Mouse (Mus musculus): ENCODE results near the gene Mapkapk3. TPM values are rescaled to one million over a fixed set of nuclear protein-coding genes. Genes with fewer than 3 reads are reported as not detected.

The Mapkapk3 gene
- 13.4 and 14.0 TPM in 2 replicates for polyA plus RNA-seq (2015; fragmentation: Nextera tagmentation; extraction: Ambion mirVana)

DNA sequence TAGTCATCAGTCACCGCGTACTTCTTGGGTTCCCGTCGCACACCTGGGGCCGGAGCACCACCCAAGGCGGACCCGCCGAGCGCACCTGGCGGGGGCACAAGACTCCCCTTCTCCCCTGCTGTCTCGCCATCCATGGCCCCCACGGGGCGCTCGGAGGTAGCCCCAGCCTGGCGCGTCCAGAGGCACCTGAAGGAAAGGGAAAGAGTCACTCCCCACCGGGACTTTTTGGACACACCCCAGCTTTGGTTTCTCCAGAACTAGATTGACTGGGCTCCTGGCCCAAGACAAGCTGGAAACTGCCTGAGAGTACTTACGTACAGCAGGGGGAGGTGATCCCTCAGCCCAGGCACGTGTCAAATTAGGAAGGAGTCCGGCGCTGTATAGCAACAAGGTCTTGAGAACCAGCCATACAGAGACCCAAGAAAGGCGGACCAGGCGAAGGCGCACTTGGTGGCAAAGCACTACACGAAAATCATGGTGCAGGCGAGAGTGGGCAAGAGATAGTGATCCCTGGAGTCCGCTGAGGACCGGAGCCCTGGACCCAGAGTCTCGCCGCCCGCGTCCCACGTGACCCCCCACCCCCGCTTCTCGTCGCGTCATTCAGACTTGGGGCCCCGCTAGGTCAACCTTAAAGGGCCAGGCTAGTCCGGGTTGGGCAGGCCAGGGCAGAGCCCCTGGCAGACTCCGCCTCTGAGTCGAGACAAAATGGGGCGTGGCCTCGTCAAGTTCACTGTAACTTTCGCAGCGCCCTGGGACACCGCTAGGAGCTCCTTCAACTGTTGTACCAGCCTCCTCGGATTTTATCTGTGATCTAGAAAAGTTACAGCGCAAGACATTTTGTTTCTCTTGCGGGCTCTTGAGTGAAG lies at the start of gene Mapkapk3:
Gene Mapkapk3 (minus strand): TSS at position 667 of the 866 bp plus-strand sequence.
- Histone ChIP-seq H3K27ac (peak within 1 kb of the TSS; percentile 65), H3K4me3 (replicated peaks; ENCODE audit: low read depth, low read length) (peak within 1 kb of the TSS; percentile 43), H3K36me3 (ENCODE audit: insufficient read depth, low read length) (no peaks in the 10 kb centered on the region), H3K9me3 (replicated peaks; ENCODE audit: low read length) (no peaks in the 10 kb centered on the region), H3K9ac (ENCODE audit: low read depth, low read length) (peak within 1 kb of the TSS; percentile 53), H3K4me2 (ENCODE audit: low read length) (peak within 1 kb of the TSS; percentile 84), H3K4me1 (replicated peaks; ENCODE audit: insufficient read depth, low read length) (0 out of 2 replicates have a peak, but pooled peaks cover 7% of the 10 kb centered on the region), H3K27me3 (ENCODE audit: insufficient read depth, low read length) (no peaks in the 10 kb centered on the region)
- 2% methylated on average over 49 of the region's 49 CpGs for WGBS
- TF ChIP-seq CTCF (IDR thresholded peaks at IDR 0.05; ENCODE audit: low read depth) = peak; percentile 58
- DNase-seq (ENCODE audit: low spot score) (peak; percentile 94), ATAC-seq (replicated peaks; ENCODE audit: low FRiP score, low read depth) (peak; percentile 88)

DNA sequence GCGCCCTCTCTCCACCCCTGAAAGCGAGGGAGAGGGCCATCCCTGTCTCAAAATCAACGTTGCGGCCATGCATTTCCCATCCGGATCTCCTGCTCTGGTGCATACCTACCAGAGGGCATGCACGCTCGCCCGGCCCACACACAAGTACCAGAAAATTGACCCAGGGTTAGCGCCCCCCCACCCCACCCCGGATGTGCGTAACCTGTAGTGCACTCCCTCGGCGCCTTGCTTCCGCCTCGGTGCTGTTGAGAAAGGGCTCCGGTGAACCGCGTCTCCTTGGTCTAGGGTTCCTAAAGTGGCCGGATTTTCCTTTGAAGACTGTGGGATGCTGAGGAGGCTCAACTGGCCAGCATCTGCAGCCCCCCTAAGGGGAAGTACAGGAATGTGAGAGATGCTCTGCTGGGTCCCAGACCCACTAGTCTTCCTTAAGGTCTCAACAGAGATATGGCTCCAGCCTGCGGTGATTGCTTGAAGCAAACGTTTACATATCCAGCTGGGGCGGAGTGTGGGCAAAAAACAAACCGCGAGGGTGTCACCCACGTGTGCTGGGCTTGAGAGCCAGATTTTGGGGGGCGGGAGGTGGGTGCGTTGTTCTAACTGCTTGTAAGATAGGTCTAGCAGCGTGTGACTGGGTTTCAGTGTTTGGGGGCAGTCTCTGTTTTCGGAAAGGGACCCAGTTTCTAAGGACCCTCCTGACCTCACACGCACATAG lies 48.7 kb upstream of the Mapkapk3 start, which contains the start of gene Hemk1:
Gene Hemk1 (minus strand): TSS at position 179 of the 712 bp plus-strand sequence.
- Histone ChIP-seq H3K27ac (peak within 1 kb of the TSS; percentile 63), H3K9ac (ENCODE audit: low read depth, low read length) (peak within 1 kb of the TSS; percentile 65), H3K4me3 (replicated peaks; ENCODE audit: low read depth, low read length) (peak within 1 kb of the TSS; percentile 46), H3K9me3 (replicated peaks; ENCODE audit: low read length) (no peaks in the 10 kb centered on the region), H3K4me1 (replicated peaks; ENCODE audit: insufficient read depth, low read length) (peaks cover 3% of the 10 kb centered on the region; the same call in 1 of the 2 replicates), H3K36me3 (ENCODE audit: insufficient read depth, low read length) (no peaks in the 10 kb centered on the region), H3K27me3 (ENCODE audit: insufficient read depth, low read length) (no peaks in the 10 kb centered on the region; the same call in 1 of the 2 replicates), H3K4me2 (ENCODE audit: low read length) (peak within 1 kb of the TSS; percentile 68)
- DNase-seq (ENCODE audit: low spot score) (peak; percentile 85), ATAC-seq (replicated peaks; ENCODE audit: low FRiP score, low read depth) (peak; percentile 83)
- 4% methylated on average over 30 of the region's 30 CpGs for WGBS
- no peak for TF ChIP-seq CTCF (IDR thresholded peaks at IDR 0.05; ENCODE audit: low read depth)

DNA sequence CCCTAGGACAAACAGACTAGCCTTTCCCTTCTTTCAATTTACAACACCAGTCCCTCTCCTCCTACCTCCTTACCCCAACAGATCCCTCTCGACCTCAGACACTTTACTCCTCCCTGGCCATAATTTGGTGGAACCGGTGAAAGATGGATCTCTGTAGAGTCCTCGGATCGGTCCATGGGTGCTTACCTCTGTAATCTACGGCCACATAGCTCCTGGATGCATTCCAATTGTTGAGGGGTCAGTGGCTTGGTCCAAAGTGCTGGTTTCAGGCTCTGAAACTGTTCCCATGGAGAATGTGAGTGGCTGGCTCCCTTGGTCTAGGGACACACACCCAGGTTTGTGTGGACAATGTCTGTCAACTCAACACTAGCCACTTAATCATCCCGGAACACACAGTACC lies 46.7 kb upstream of the Mapkapk3 start:
- DNase-seq (ENCODE audit: low spot score) = no peak
- no peak for ATAC-seq (replicated peaks; ENCODE audit: low FRiP score, low read depth)
- H3K4me2 ChIP-seq (ENCODE audit: low read length) = no peak overlapping the region
- no peak overlapping the region for H3K4me3 ChIP-seq (replicated peaks; ENCODE audit: low read depth, low read length)
- no peaks in the 10 kb centered on the region; the same call in 1 of the 2 replicates for H3K27me3 ChIP-seq (ENCODE audit: insufficient read depth, low read length)
- H3K4me1 ChIP-seq (replicated peaks; ENCODE audit: insufficient read depth, low read length) = peaks cover 3% of the 10 kb centered on the region; the same call in 1 of the 2 replicates
- H3K9me3 ChIP-seq (replicated peaks; ENCODE audit: low read length) = no peaks in the 10 kb centered on the region
- no peak for TF ChIP-seq CTCF (IDR thresholded peaks at IDR 0.05; ENCODE audit: low read depth)
- no peak overlapping the region for H3K9ac ChIP-seq (ENCODE audit: low read depth, low read length)
- 83% methylated on average over 6 of the region's 6 CpGs for WGBS
- H3K36me3 ChIP-seq (ENCODE audit: insufficient read depth, low read length) = 0 out of 2 replicates have a peak, but pooled peaks cover 2% of the 10 kb centered on the region
- no peak overlapping the region for H3K27ac ChIP-seq

DNA sequence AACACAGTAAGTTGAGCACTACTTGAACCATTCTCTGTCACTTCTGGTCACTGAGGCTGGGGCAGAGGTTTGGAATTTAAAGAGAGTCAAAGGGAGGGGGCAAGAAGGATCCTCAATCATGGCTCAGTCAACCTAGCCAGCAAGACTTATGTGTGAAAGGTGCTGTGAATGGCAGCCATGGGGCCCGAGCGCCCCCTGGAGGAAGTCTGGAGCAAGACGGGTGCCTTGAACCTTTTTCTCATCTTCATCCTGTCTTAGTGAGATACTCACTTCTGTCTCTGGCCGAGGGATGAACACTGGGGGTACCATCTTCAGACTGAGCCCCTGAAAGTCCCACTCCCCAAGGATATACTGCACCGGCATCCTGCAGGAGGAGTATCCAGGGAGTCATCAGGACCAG lies 46.2 kb upstream of the Mapkapk3 start:
- Histone ChIP-seq H3K27ac (no peak overlapping the region), H3K9me3 (replicated peaks; ENCODE audit: low read length) (no peaks in the 10 kb centered on the region), H3K4me2 (ENCODE audit: low read length) (no peak overlapping the region), H3K9ac (ENCODE audit: low read depth, low read length) (no peak overlapping the region), H3K27me3 (ENCODE audit: insufficient read depth, low read length) (no peaks in the 10 kb centered on the region), H3K4me1 (replicated peaks; ENCODE audit: insufficient read depth, low read length) (peaks cover 3% of the 10 kb centered on the region; the same call in 1 of the 2 replicates), H3K4me3 (replicated peaks; ENCODE audit: low read depth, low read length) (no peak overlapping the region), H3K36me3 (ENCODE audit: insufficient read depth, low read length) (0 out of 2 replicates have a peak, but pooled peaks cover 2% of the 10 kb centered on the region)
- WGBS = 9% methylated on average over 5 of the region's 5 CpGs
- no peak for ATAC-seq (replicated peaks; ENCODE audit: low FRiP score, low read depth)
- TF ChIP-seq CTCF (IDR thresholded peaks at IDR 0.05; ENCODE audit: low read depth) = peak; percentile 97
- peak; percentile 73 for DNase-seq (ENCODE audit: low spot score)

DNA sequence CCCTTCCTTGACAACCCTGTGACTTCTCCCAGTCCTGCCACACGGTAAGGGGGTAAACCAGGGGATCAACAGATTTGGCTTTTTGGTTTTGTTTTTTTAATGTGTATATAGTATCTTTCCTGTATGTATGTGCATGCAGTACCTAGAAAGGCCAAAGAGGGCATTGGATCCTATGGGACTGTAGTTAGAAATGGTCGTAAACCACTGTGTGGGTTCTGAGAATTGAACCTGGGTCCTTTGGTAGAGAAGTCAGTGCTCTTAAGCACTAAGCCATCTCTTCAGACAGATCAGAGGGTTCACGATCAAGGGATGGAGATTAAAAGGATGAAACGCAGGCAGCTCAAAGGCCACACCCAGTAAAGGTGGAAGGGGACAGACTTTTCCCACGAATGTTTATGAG lies 45.4 kb upstream of the Mapkapk3 start:
- Histone ChIP-seq H3K4me1 (replicated peaks; ENCODE audit: insufficient read depth, low read length) (peaks cover 3% of the 10 kb centered on the region; the same call in 1 of the 2 replicates), H3K36me3 (ENCODE audit: insufficient read depth, low read length) (0 out of 2 replicates have a peak, but pooled peaks cover 2% of the 10 kb centered on the region), H3K4me2 (ENCODE audit: low read length) (no peak overlapping the region), H3K9me3 (replicated peaks; ENCODE audit: low read length) (no peaks in the 10 kb centered on the region), H3K4me3 (replicated peaks; ENCODE audit: low read depth, low read length) (no peak overlapping the region), H3K27me3 (ENCODE audit: insufficient read depth, low read length) (no peaks in the 10 kb centered on the region), H3K9ac (ENCODE audit: low read depth, low read length) (no peak overlapping the region), H3K27ac (no peak overlapping the region)
- peak; percentile 30; the same call in 1 of the 2 replicates for TF ChIP-seq CTCF (IDR thresholded peaks at IDR 0.05; ENCODE audit: low read depth)
- DNase-seq (ENCODE audit: low spot score) = no peak
- 85% methylated on average over 5 of the region's 5 CpGs for WGBS
- no peak for ATAC-seq (replicated peaks; ENCODE audit: low FRiP score, low read depth)

DNA sequence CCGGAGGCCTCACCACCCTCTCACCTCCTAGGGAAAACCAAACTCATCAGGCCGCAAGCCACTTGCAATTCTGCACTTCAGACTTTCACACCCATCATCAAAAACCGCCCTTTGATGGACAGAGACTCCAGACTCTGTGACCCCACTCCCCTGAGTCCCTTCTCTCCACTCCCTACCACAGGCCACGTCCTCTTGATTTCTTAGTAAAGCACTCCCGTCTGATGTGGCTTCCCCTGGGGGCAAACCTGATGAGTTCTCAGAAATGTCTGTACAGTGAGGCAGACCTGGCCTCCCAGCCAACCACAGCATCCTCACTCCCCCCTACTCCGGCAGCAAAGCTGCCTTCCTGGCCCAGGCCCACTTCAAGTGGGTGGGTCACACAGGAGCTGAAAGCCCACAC lies 44.7 kb upstream of the Mapkapk3 start:
- no peak overlapping the region for H3K4me3 ChIP-seq (replicated peaks; ENCODE audit: low read depth, low read length)
- WGBS = 79% methylated on average over 6 of the region's 6 CpGs
- H3K4me1 ChIP-seq (replicated peaks; ENCODE audit: insufficient read depth, low read length) = peaks cover 3% of the 10 kb centered on the region; the same call in 1 of the 2 replicates
- TF ChIP-seq CTCF (IDR thresholded peaks at IDR 0.05; ENCODE audit: low read depth) = no peak
- no peak overlapping the region for H3K4me2 ChIP-seq (ENCODE audit: low read length)
- DNase-seq (ENCODE audit: low spot score) = no peak
- 0 out of 2 replicates have a peak, but pooled peaks cover 2% of the 10 kb centered on the region for H3K36me3 ChIP-seq (ENCODE audit: insufficient read depth, low read length)
- ATAC-seq (replicated peaks; ENCODE audit: low FRiP score, low read depth) = no peak
- H3K9me3 ChIP-seq (replicated peaks; ENCODE audit: low read length) = no peaks in the 10 kb centered on the region
- no peak overlapping the region for H3K9ac ChIP-seq (ENCODE audit: low read depth, low read length)
- no peak overlapping the region for H3K27ac ChIP-seq
- H3K27me3 ChIP-seq (ENCODE audit: insufficient read depth, low read length) = no peaks in the 10 kb centered on the region
